Mouse (Mus musculus) hindbrain, embryonic 15.5 days (tissue): ENCODE results near the gene Tldc2. TPM values are rescaled to one million over a fixed set of nuclear protein-coding genes. Genes with fewer than 3 reads are reported as not detected.

Source experiments
- ATAC-seq: fragments of 200-750 bp; cut with Nextera tagmentation; 2 replicates; pipeline ENCODE4 v1.8.0; 2017; ENCODE audit warnings: low read depth, moderate number of reproducible peaks, moderate TSS enrichment; ENCODE audit not compliant: low FRiP score
- H3K27ac ChIP-seq: fragments of 300-500 bp; sonication (generic); replicated peaks from 2 replicates; pipeline ENCODE4 v1.5.1; 2015; ENCODE audit warnings: mild to moderate bottlenecking, inconsistent platforms
- H3K27me3 ChIP-seq: fragments of 300-500 bp; sonication (generic); 2 replicates; pipeline ENCODE4 v1.6.1; 2015; ENCODE audit warnings: control low read depth, inconsistent platforms
- H3K36me3 ChIP-seq: fragments of 300-500 bp; sonication (generic); 2 replicates; pipeline ENCODE4 v1.6.1; 2015; ENCODE audit warnings: control low read depth, inconsistent platforms
- H3K4me1 ChIP-seq: fragments of 300-500 bp; sonication (generic); replicated peaks from 2 replicates; pipeline ENCODE4 v1.6.1; 2015; ENCODE audit warnings: control low read depth, inconsistent platforms
- H3K4me2 ChIP-seq: fragments of 300-500 bp; sonication (generic); 2 replicates; pipeline ENCODE4 v1.6.1; 2015; ENCODE audit warnings: moderate library complexity, mild to moderate bottlenecking, inconsistent platforms
- H3K4me3 ChIP-seq: fragments of 300-500 bp; sonication (generic); 2 replicates; pipeline ENCODE4 v1.5.1; 2015; ENCODE audit warnings: mild to moderate bottlenecking, inconsistent platforms
- H3K9ac ChIP-seq: fragments of 300-500 bp; sonication (generic); 2 replicates; pipeline ENCODE4 v1.6.1; 2015; ENCODE audit warnings: inconsistent platforms
- H3K9me3 ChIP-seq: fragments of 300-500 bp; sonication (generic); 2 replicates; pipeline ENCODE4 v1.6.1; 2016; ENCODE audit warnings: control low read depth, inconsistent platforms
- WGBS: fragments of 180-500 bp; shearing (Covaris S2); methylation state at CpG from one replicate; pipeline ENCODE4 v1.1.7; 2015; 5-methylcytosine and 5-hydroxymethylcytosine counted together
- polyA plus RNA-seq: library from polyadenylated mRNA; unstranded; fragments of >200 nt; fragmentation: Nextera tagmentation; extraction: Ambion mirVana; gene quantifications from 2 replicates; pipeline ENCODE4 v1.2.1, GENCODE M21; 2015

Tldc2 gene
- polyA plus RNA-seq, 1 experiment from 2014 or later = not detected

DNA sequence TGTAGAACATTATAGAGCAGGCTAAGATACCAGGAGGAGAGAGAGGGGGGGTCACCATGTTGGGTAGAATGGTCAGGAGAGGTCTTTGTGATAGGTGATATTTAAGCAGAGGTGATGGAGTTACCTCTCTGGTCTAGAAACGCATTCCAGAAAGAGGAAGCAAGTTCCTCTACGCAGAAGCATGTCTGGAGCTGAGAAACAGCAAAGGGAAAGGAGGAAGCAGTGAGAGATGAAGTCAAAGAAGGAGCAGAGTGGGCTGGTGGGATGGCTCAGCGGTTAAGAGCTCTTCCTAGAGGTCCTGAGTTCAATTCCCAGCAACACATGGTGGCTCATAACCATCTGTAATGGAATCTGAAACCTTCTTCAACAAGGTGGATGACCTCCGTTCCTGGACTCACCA lies 55.1 kb downstream of the Tldc2 start:
- Histone ChIP-seq H3K9me3 (no peaks in the 10 kb centered on the region), H3K4me1 (no peaks in the 10 kb centered on the region), H3K36me3 (no peaks in the 10 kb centered on the region), H3K4me2 (no peak overlapping the region), H3K27me3 (no peaks in the 10 kb centered on the region), H3K27ac (no peak overlapping the region), H3K4me3 (no peak overlapping the region), H3K9ac (no peak overlapping the region)
- whole genome bisulfite sequencing = 84% methylated on average over 4 of the region's 4 CpGs
- ATAC-seq = no peak

DNA sequence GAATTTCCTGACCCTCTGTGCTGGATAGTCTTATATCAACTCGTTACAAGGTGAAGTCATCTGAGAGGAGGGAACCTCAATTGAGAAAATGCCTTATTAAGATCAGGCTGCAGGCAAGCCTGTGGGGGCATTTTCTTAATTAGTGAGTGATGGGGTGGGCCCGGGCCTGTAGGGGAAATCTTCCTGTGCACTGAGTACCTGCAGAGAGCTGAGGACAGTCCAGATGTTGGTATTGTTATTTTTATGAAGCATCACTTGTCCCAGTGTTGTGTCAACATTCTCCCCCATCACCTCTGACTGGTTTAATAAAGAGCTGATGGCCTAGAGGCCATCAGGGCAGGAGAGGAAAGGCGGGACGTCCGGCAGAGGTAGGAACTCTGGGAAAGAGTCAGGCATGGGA lies 57.3 kb downstream of the Tldc2 start:
- H3K36me3 ChIP-seq = peaks cover 11% of the 10 kb centered on the region
- H3K27me3 ChIP-seq = no peaks in the 10 kb centered on the region
- no peak for ATAC-seq
- no peak overlapping the region for H3K9ac ChIP-seq
- no peak overlapping the region for H3K27ac ChIP-seq
- no peaks in the 10 kb centered on the region for H3K4me1 ChIP-seq
- no peak overlapping the region for H3K4me3 ChIP-seq
- H3K9me3 ChIP-seq = no peaks in the 10 kb centered on the region
- 80% methylated on average over 5 of the region's 5 CpGs for WGBS
- no peak overlapping the region for H3K4me2 ChIP-seq

DNA sequence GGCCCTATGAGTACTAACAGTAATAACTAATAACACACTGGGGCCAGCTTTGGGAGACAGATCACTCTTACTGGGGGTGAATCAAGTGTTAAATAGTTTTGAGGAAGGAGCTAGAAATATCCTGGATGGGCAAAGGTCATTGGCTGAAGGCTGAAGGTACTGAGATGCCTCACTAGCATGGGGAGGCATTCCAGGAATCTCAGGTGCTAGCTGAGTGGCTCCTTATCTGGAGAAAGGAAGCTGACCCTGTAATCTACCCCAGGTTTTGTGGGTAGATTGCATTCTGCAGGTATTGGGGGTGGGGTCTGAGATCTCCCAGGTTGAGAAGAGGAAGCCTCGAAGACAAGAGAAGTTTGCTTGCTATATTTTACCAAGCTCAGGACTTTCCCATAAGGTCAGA lies 58.3 kb downstream of the Tldc2 start:
- no peaks in the 10 kb centered on the region for H3K9me3 ChIP-seq
- no peak overlapping the region for H3K27ac ChIP-seq
- peaks cover 19% of the 10 kb centered on the region for H3K36me3 ChIP-seq
- no peaks in the 10 kb centered on the region for H3K27me3 ChIP-seq
- ATAC-seq = no peak
- H3K9ac ChIP-seq = no peak overlapping the region
- no peaks in the 10 kb centered on the region for H3K4me1 ChIP-seq
- H3K4me2 ChIP-seq = no peak overlapping the region
- no peak overlapping the region for H3K4me3 ChIP-seq
- WGBS = 80% methylated on average over 1 of the region's 1 CpGs

Other genes with a start within 250 kb of the Tldc2 start
- gene Tgif2, start 247.0 kb upstream of the Tldc2 start, polyA plus RNA-seq = 21.3 and 22.6 TPM in 2 replicates
- 9.1 TPM in 2 replicates for gene 4930518I15Rik, start 229.1 kb upstream of the Tldc2 start, polyA plus RNA-seq
- gene Rab5if, start 223.9 kb upstream of the Tldc2 start, polyA plus RNA-seq = 145 and 148 TPM in 2 replicates
- 0.17 TPM in 1 of 2 replicates, not detected in the other for gene Sla2, start 199.9 kb upstream of the Tldc2 start, polyA plus RNA-seq
- 135 and 141 TPM in 2 replicates for gene Ndrg3, start 95.0 kb upstream of the Tldc2 start, polyA plus RNA-seq
- gene Dsn1, start 79.9 kb upstream of the Tldc2 start, polyA plus RNA-seq = 11.0 and 13.2 TPM in 2 replicates
- 5.2 and 6.3 TPM in 2 replicates for gene Soga1, start 7.8 kb upstream of the Tldc2 start, polyA plus RNA-seq
- 9.7 and 12.3 TPM in 2 replicates for gene Samhd1, start 48.2 kb downstream of the Tldc2 start, polyA plus RNA-seq
- gene Rbl1, start 117.5 kb downstream of the Tldc2 start, polyA plus RNA-seq = 6.3 and 7.5 TPM in 2 replicates
- 222 and 223 TPM in 2 replicates for gene Rpn2, start 192.0 kb downstream of the Tldc2 start, polyA plus RNA-seq
- 0.36 and 0.75 TPM in 2 replicates for gene Mroh8, start 192.5 kb downstream of the Tldc2 start, polyA plus RNA-seq